Mouse (Mus musculus) MEL (cell line): ENCODE measurements around the gene Cwc22. TPM values are rescaled to one million over a fixed set of nuclear protein-coding genes. Genes with fewer than 3 reads are reported as not detected.

Experiments used
- DNase-seq: peaks from one replicate; pipeline ENCODE4 v3.0.0; 2011; ENCODE audit warnings: low read depth, low spot score
- H3K27ac ChIP-seq: 2 replicates; pipeline ENCODE4 v1.5.1; 2012; ENCODE audit warnings: low read depth, mild to moderate bottlenecking, control low read depth, low read length, moderate library complexity; ENCODE audit not compliant: control insufficient read depth
- H3K27me3 ChIP-seq, 2 experiments: fragments of 150-350 bp in 1 of 2; sonication (generic) in 1 of 2; 2 replicates each; pipeline ENCODE4 v1.6.1; 2012; ENCODE audit warnings: low read length in 2 of 2, mild to moderate bottlenecking in 2 of 2, improper control_type of control experiment in 1 of 2, moderate library complexity in 1 of 2; ENCODE audit not compliant: insufficient read depth in 2 of 2, control insufficient read depth in 1 of 2
- H3K36me3 ChIP-seq, 2 experiments: 2 replicates each; pipeline ENCODE4 v1.6.1; 2012 to 2014; ENCODE audit warnings: low read length in 2 of 2, improper control_type of control experiment in 1 of 2, inconsistent platforms in 1 of 2, mild to moderate bottlenecking in 1 of 2; ENCODE audit not compliant: insufficient read depth in 2 of 2, control insufficient read depth in 1 of 2
- H3K4me1 ChIP-seq, 2 experiments: fragments of 150-350 bp in 1 of 2; sonication (generic) in 1 of 2; 2 replicates each; pipeline ENCODE4 v1.6.1; 2012; ENCODE audit warnings: low read length in 2 of 2, improper control_type of control experiment in 1 of 2, mild to moderate bottlenecking in 1 of 2; ENCODE audit not compliant: insufficient read depth in 2 of 2, control insufficient read depth in 1 of 2
- H3K4me3 ChIP-seq, 2 experiments: fragments of 150-350 bp in 1 of 2; sonication (generic) in 1 of 2; 2 replicates each; pipeline ENCODE4 v1.5.1; 2012; ENCODE audit warnings: low read depth in 2 of 2, low read length in 2 of 2, mild to moderate bottlenecking in 2 of 2, moderate library complexity in 2 of 2, control low read depth in 1 of 2, improper control_type of control experiment in 1 of 2; ENCODE audit not compliant: control insufficient read depth in 1 of 2, insufficient read depth in 1 of 2
- H3K79me2 ChIP-seq: 2 replicates; pipeline ENCODE4 v1.6.1; 2012; ENCODE audit warnings: mild to moderate bottlenecking, low read length, moderate library complexity; ENCODE audit not compliant: control insufficient read depth, poor library complexity, insufficient read depth
- H3K9ac ChIP-seq: 2 replicates; pipeline ENCODE4 v1.6.1; 2012; ENCODE audit warnings: low read depth, mild to moderate bottlenecking, control low read depth, low read length, moderate library complexity; ENCODE audit not compliant: control insufficient read depth, poor library complexity, severe bottlenecking
- H3K9me3 ChIP-seq: fragments of 150-350 bp; sonication (generic); replicated peaks from 2 replicates; pipeline ENCODE4 v1.6.1; 2012; ENCODE audit warnings: mild to moderate bottlenecking, low read length, improper control_type of control experiment, moderate library complexity; ENCODE audit not compliant: insufficient read depth
- CTCF ChIP-seq, 3 experiments: IDR thresholded peaks in 2 of 3; conservative IDR thresholded peaks in 1 of 3; 2 replicates each; pipeline ENCODE4 v1.5.1; 2011 to 2012; ENCODE audit warnings: low read length in 3 of 3, low read depth in 2 of 3, mild to moderate bottlenecking in 2 of 3, improper control_type of control experiment in 1 of 3, inconsistent platforms in 1 of 3, mixed read lengths in 1 of 3, moderate library complexity in 1 of 3; ENCODE audit not compliant: control insufficient read depth in 1 of 3, insufficient read depth in 1 of 3, poor library complexity in 1 of 3, severe bottlenecking in 1 of 3
- EP300 ChIP-seq, 2 experiments: IDR thresholded peaks; 2 replicates each; pipeline ENCODE4 v1.6.1; 2011; ENCODE audit warnings: improper control_type of control experiment in 2 of 2, low read length in 2 of 2, low read depth in 1 of 2, mild to moderate bottlenecking in 1 of 2
- ETS1 ChIP-seq: IDR thresholded peaks from 2 replicates; pipeline ENCODE4 v1.6.1; 2012; ENCODE audit warnings: low read depth, mild to moderate bottlenecking, inconsistent platforms, low read length, improper control_type of control experiment, moderate library complexity
- GABPA ChIP-seq: IDR thresholded peaks from 2 replicates; pipeline ENCODE4 v1.6.1; 2012; ENCODE audit warnings: low read depth, mild to moderate bottlenecking, inconsistent platforms, low read length, improper control_type of control experiment, moderate library complexity
- GATA1 ChIP-seq: IDR thresholded peaks from 2 replicates; pipeline ENCODE4 v1.6.1; 2011; ENCODE audit warnings: low read depth, low read length, improper control_type of control experiment
- HCFC1 ChIP-seq: IDR thresholded peaks from 2 replicates; pipeline ENCODE4 v1.6.1; 2012; ENCODE audit warnings: low read depth, mild to moderate bottlenecking, inconsistent platforms, low read length, improper control_type of control experiment, moderate library complexity
- MAFK ChIP-seq: IDR thresholded peaks from 2 replicates; pipeline ENCODE4 v1.6.1; 2011; ENCODE audit warnings: low read depth, mild to moderate bottlenecking, low read length, improper control_type of control experiment, borderline replicate concordance
- MAX ChIP-seq: IDR thresholded peaks from 2 replicates; pipeline ENCODE4 v1.6.1; 2011; ENCODE audit warnings: low read length, improper control_type of control experiment
- MAZ ChIP-seq: IDR thresholded peaks from 2 replicates; pipeline ENCODE4 v1.6.1; 2012; ENCODE audit warnings: low read depth, mild to moderate bottlenecking, inconsistent platforms, low read length, improper control_type of control experiment
- MEF2A ChIP-seq: IDR thresholded peaks from 2 replicates; pipeline ENCODE4 v1.6.1; 2014; ENCODE audit warnings: low read depth, mild to moderate bottlenecking, inconsistent platforms, low read length, improper control_type of control experiment; ENCODE audit not compliant: poor library complexity, insufficient replicate concordance, severe bottlenecking; ENCODE audit errors: extremely low read depth
- MXI1 ChIP-seq: IDR thresholded peaks from 2 replicates; pipeline ENCODE4 v1.6.1; 2011; ENCODE audit warnings: mild to moderate bottlenecking, low read depth, low read length, improper control_type of control experiment
- MYB ChIP-seq: IDR thresholded peaks from 2 replicates; pipeline ENCODE4 v1.6.1; 2011; ENCODE audit warnings: mild to moderate bottlenecking, low read depth, low read length, improper control_type of control experiment
- MYC ChIP-seq: IDR thresholded peaks from 2 replicates; pipeline ENCODE4 v1.6.1; 2011; ENCODE audit warnings: low read depth, mild to moderate bottlenecking, low read length, improper control_type of control experiment, moderate library complexity
- NRF1 ChIP-seq: IDR thresholded peaks from 2 replicates; pipeline ENCODE4 v1.6.1; 2014; ENCODE audit warnings: low read depth, mild to moderate bottlenecking, inconsistent platforms, low read length, improper control_type of control experiment, moderate library complexity; ENCODE audit not compliant: poor library complexity, insufficient read depth, severe bottlenecking
- POLR2A ChIP-seq, 2 experiments: IDR thresholded peaks; 2 replicates each; pipeline ENCODE4 v1.6.1; 2011 to 2012; ENCODE audit warnings: low read length in 2 of 2, mild to moderate bottlenecking in 2 of 2, control low read depth in 1 of 2, improper control_type of control experiment in 1 of 2, low read depth in 1 of 2, moderate library complexity in 1 of 2; ENCODE audit not compliant: control insufficient read depth in 1 of 2, insufficient read depth in 1 of 2, poor library complexity in 1 of 2
- POLR2AphosphoS2 ChIP-seq: IDR thresholded peaks from 2 replicates; pipeline ENCODE4 v1.6.1; 2011; ENCODE audit warnings: low read length, improper control_type of control experiment
- POLR2AphosphoS5 ChIP-seq: IDR thresholded peaks from 2 replicates; pipeline ENCODE4 v1.6.1; 2012; ENCODE audit warnings: low read depth, borderline replicate concordance, mild to moderate bottlenecking, inconsistent platforms, low read length, moderate library complexity, mixed read lengths
- SIN3A ChIP-seq: IDR thresholded peaks from 2 replicates; pipeline ENCODE4 v1.6.1; 2012; ENCODE audit warnings: low read length, improper control_type of control experiment, inconsistent platforms
- SMC3 ChIP-seq: IDR thresholded peaks from 2 replicates; pipeline ENCODE4 v1.6.1; 2011; ENCODE audit warnings: low read depth, low read length, improper control_type of control experiment
- TAL1 ChIP-seq: IDR thresholded peaks from 2 replicates; pipeline ENCODE4 v1.6.1; 2012; ENCODE audit warnings: mild to moderate bottlenecking, inconsistent platforms, low read length, moderate library complexity, mixed read lengths
- TBP ChIP-seq: IDR thresholded peaks from 2 replicates; pipeline ENCODE4 v1.8.0; 2011; ENCODE audit warnings: low read depth, low read length, improper control_type of control experiment
- TCF12 ChIP-seq: IDR thresholded peaks from 2 replicates; pipeline ENCODE4 v1.6.1; 2014; ENCODE audit warnings: low read depth, mild to moderate bottlenecking, inconsistent platforms, low read length, improper control_type of control experiment, moderate library complexity
- USF1 ChIP-seq: IDR thresholded peaks from 2 replicates; pipeline ENCODE4 v1.6.1; 2014; ENCODE audit warnings: low read depth, mild to moderate bottlenecking, inconsistent platforms, low read length, improper control_type of control experiment, moderate library complexity
- ZC3H11A ChIP-seq: IDR thresholded peaks from 2 replicates; pipeline ENCODE4 v1.6.1; 2012; ENCODE audit warnings: low read depth, mild to moderate bottlenecking, inconsistent platforms, low read length, improper control_type of control experiment
- ZMIZ1 ChIP-seq: IDR thresholded peaks from 2 replicates; pipeline ENCODE4 v1.6.1; 2012; ENCODE audit warnings: low read depth, mild to moderate bottlenecking, inconsistent platforms, low read length, improper control_type of control experiment, moderate library complexity
- polyA plus RNA-seq, 2 experiments: library from polyadenylated mRNA; stranded (reverse) in 1 of 2; unstranded in 1 of 2; fragments of >175 nt in 1 of 2; fragments of >200 nt in 1 of 2; gene quantifications; 2 replicates each; pipeline versions ENCODE4 v1.2.1 to v1.2.4; 2012; ENCODE audit warnings: low replicate concordance in 2 of 2, low read depth in 1 of 2; ENCODE audit not compliant: insufficient read length in 2 of 2, insufficient read depth in 1 of 2, missing spikeins in 1 of 2
- total RNA-seq: library from RNA; depleted of rRNA; stranded (reverse); fragments of 300-350 nt; gene quantifications from 2 replicates; pipeline ENCODE4 v1.2.3, GENCODE M21; 2012

Gene Cwc22
- total and polyA plus RNA-seq, 3 experiments: 54.0 to 72.7 TPM; not detected in 1

DNA sequence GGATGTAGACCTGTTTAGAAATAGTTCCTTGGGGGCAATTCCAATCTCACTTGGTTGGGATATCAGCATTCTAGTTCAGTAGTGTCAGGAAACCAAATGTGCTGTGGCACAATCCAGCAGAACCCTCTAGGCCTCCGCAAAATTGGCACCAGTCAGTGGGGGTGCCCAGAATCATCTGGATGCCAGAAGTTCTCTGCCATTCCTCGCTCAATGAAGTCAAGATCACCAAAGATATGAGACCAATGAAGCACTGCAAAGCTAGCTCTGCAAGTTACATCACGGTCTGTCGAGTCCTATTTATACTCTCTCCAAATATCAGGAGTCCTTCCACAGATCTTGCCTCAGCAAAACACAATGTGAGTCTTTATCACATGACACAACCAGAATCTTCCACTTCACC is 35.7 kb upstream of the Cwc22 start:
- Histone ChIP-seq H3K79me2 (no peaks in the 10 kb centered on the region), H3K4me1 (no peaks in the 10 kb centered on the region), H3K4me3 (no peak overlapping the region), H3K36me3 (no peaks in the 10 kb centered on the region), H3K9ac (no peak overlapping the region), H3K27ac (no peak overlapping the region), H3K9me3 (no peaks in the 10 kb centered on the region), H3K27me3 (no peaks in the 10 kb centered on the region)
- TF ChIP-seq GABPA (no peak), CTCF (IDR thresholded peaks at IDR 0.05 in 2 of 3, conservative IDR thresholded peaks at IDR 0.05 in 1 of 3; ENCODE audit: control insufficient read depth in 1 of 3, insufficient read depth in 1 of 3, low read depth in 2 of 3, low read length in 3 of 3, poor library complexity in 1 of 3, severe bottlenecking in 1 of 3) (no peak), SIN3A (no peak), MYB (no peak), GATA1 (no peak), ZC3H11A (no peak), SMC3 (no peak), TCF12 (no peak)
- no peak for DNase-seq

DNA sequence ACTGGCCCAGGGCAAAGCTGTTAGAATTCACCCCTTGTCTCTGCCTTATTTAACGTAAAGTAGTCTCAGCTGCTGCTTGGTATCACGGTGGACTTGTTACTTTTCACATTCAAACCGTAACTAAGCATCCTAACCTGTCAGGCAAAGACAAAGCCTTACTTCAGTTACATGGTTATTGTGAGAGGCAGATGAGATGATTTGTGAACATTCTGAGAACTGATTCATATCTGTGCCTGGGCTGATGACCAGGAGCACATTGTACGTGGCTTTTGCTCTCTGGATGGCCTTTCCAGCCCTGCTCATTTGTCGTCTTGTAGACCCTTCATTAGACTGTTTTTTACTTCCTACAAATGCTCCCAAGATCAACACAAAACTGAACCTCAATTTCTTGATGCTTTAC is 34.5 kb upstream of the Cwc22 start:
- H3K9ac ChIP-seq: no peak overlapping the region
- H3K27ac ChIP-seq: no peak overlapping the region
- DNase-seq: no peak
- TF ChIP-seq ZMIZ1 (no peak), TAL1 (no peak), HCFC1 (no peak), MXI1 (no peak), MAX (no peak), MAFK (no peak), ETS1 (no peak), USF1 (no peak), SIN3A (no peak), MAZ (no peak), POLR2A (IDR thresholded peaks at IDR 0.05; ENCODE audit: control insufficient read depth in 1 of 2, insufficient read depth in 1 of 2, low read depth in 1 of 2, low read length in 2 of 2, poor library complexity in 1 of 2) (no peak), EP300 (IDR thresholded peaks at IDR 0.05; ENCODE audit: low read depth in 1 of 2, low read length in 2 of 2) (no peak), POLR2AphosphoS5 (no peak), NRF1 (no peak), MYB (no peak), POLR2AphosphoS2 (no peak), TBP (no peak), MYC (no peak), MEF2A (no peak)
- TF ChIP-seq, all 39 proteins: peak for 0
- Histone ChIP-seq H3K4me3 (no peak overlapping the region), H3K9me3 (no peaks in the 10 kb centered on the region), H3K79me2 (no peaks in the 10 kb centered on the region), H3K36me3 (no peaks in the 10 kb centered on the region), H3K4me1 (no peaks in the 10 kb centered on the region), H3K27me3 (no peaks in the 10 kb centered on the region)
